Mouse (Mus musculus) E14TG2a.4 (cell line): Measurements from ENCODE around the gene Ssb.

Experiments
- H3K27me3 ChIP-seq: 2 replicates; pipeline ENCODE4 v1.6.1; 2014; ENCODE audit warnings: low read length, control low read depth; ENCODE audit not compliant: insufficient read depth
- H3K36me3 ChIP-seq: 2 replicates; pipeline ENCODE4 v1.6.1; 2014; ENCODE audit warnings: low read length, control low read depth; ENCODE audit not compliant: insufficient read depth
- H3K4me1 ChIP-seq: replicated peaks from 2 replicates; pipeline ENCODE4 v1.6.1; 2014; ENCODE audit warnings: low read depth, low read length, control low read depth
- H3K4me3 ChIP-seq: replicated peaks from 2 replicates; pipeline ENCODE4 v1.5.1; 2014; ENCODE audit warnings: mild to moderate bottlenecking, low read length
- H3K9me3 ChIP-seq: 2 replicates; pipeline ENCODE4 v1.6.1; 2014; ENCODE audit warnings: low read length, control low read depth
- CTCF ChIP-seq: conservative IDR thresholded peaks from 2 replicates; pipeline ENCODE4 v1.5.1; 2014; ENCODE audit warnings: low read length
- NANOG ChIP-seq: IDR thresholded peaks from 2 replicates; pipeline ENCODE4 v1.6.1; 2014; ENCODE audit warnings: borderline replicate concordance, low read length, mixed read lengths
- POU5F1 ChIP-seq: IDR thresholded peaks from 2 replicates; pipeline ENCODE4 v1.6.1; 2014; ENCODE audit warnings: low read length, borderline replicate concordance

The Ssb gene

DNA sequence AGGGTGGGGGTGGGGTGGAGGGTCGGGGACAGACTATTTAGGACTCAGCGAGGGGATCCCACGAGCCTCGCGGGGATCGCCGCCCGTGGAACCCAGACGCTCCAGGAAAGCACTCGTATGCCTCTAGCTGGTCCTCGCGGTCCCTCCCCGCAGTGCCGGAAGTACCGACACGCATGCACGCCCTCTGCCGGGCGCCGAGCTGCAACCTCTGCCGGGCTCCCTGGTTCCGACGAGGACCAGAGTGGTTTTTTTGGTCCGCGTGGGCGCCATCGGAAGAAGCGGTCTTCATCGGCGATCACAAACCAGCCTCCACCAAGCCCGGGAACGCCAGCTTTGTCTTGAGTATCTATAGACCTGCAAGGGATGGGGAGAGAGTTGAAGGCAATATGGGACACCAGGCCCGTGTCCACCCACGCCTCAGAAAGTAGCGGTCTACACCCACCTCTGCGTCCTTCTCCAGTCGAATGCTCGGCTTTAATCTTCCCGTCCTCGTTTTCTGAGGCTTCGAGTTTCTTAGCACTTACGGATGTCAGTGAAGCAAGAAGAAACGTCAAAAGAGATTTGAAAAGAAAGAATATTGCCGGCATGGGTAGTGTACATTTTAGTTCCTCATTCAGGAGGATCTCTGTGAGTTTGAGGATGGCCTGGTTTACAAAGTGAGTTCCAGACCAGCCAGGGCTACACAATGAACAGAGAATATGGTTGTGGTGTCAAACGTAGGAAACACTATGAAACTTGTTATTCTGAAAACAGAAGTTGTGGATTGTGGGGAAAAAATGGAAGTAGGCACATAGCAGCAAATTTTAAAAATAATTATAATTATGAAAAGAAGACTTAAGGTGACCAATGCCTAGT, 24.3 kb downstream of the Ssb start, which contains the start of gene Mettl5:
Mettl5 (minus strand) TSS at position 165 of the 855 bp plus-strand sequence.
- peak within 1 kb of the TSS; percentile 90 for H3K4me3 ChIP-seq

DNA sequence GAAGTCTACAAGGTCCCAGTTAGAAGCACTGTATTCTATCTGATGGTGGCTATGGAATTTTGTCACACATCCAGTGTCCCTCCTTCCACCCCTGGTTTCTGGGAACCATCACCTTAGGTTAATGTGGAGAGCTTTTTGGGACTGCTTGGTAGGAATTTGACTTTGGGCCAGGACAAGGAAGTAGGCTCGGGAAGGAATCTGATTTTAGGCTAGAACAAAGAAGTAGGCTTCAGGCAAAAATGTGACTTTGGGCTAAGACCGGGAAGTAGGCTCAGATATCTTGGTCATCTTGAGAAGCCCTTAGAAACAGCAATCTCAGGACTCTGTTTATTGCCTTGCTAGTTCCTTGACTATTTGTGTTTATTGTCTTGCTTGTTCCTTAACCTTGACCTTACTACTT, 27.6 kb downstream of the Ssb start:
- no peak overlapping the region for H3K4me3 ChIP-seq
- no peaks in the 10 kb centered on the region for H3K36me3 ChIP-seq
- H3K4me1 ChIP-seq, result peaks cover 66% of the 10 kb centered on the region
- H3K9me3 ChIP-seq, result no peaks in the 10 kb centered on the region
- H3K27me3 ChIP-seq, result no peaks in the 10 kb centered on the region
- TF ChIP-seq POU5F1 (no peak), NANOG (no peak), CTCF (no peak)

More for the DNA sequence above, 24.3 kb downstream of the Ssb start, which contains the start of gene Mettl5:
- H3K9me3 ChIP-seq, result no peaks in the 10 kb centered on the region
- 0 out of 2 replicates have a peak, but pooled peaks have one; percentile 10 for TF ChIP-seq CTCF
- TF ChIP-seq NANOG, result no peak
- no peak for TF ChIP-seq POU5F1
- peaks cover 34% of the 10 kb centered on the region for H3K4me1 ChIP-seq
- 0 out of 2 replicates have a peak, but pooled peaks cover 11% of the 10 kb centered on the region for H3K36me3 ChIP-seq
- no peaks in the 10 kb centered on the region for H3K27me3 ChIP-seq

DNA sequence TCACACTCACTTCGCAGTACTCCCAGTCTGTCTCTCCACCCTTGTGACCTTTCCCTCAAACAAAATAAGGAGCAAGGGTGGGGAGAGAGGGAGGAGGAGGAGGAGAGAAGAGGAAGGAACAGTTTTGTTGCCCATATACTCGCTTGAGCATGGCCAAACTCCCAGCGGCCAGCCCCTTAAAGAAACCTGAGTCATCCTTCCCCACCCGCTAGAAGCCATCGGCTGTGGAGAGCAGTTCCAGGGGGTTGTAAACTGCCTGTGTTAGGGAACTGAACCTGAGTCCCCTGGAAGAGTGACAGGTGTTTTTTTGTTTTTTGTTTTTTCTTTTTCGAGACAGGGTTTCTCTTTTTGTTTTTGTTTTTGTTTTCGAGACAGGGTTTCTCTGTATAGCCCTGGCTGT, 29.5 kb downstream of the Ssb start:
- no peak for TF ChIP-seq NANOG
- TF ChIP-seq CTCF, result no peak
- TF ChIP-seq POU5F1, result no peak
- H3K4me3 ChIP-seq, result no peak overlapping the region; the same call in 1 of the 2 replicates
- H3K4me1 ChIP-seq, result peaks cover 66% of the 10 kb centered on the region
- H3K36me3 ChIP-seq, result no peaks in the 10 kb centered on the region
- no peaks in the 10 kb centered on the region for H3K27me3 ChIP-seq
- H3K9me3 ChIP-seq, result no peaks in the 10 kb centered on the region

DNA sequence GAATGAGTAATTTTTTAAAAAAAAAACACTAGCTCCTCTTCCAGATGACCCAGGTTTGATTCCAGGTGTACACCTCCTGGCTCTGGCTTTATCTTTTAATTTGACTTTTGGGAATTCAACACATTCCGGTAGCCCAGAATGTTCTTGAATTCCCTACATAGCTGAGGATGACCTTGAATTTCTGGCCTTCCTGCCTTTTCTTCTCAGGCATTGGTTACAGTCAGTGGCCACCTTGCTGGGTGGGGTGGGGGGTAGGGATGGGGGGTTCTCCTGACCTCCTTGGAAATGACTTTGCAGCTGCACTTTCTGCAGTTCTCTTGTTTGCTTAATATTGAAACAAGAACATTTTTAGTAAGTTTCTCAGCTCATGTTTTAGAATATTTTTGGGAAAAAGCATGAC, 31.8 kb downstream of the Ssb start:
- H3K9me3 ChIP-seq, result no peaks in the 10 kb centered on the region
- H3K27me3 ChIP-seq, result no peaks in the 10 kb centered on the region
- no peaks in the 10 kb centered on the region for H3K36me3 ChIP-seq
- TF ChIP-seq CTCF, result no peak
- TF ChIP-seq POU5F1, result no peak
- no peak for TF ChIP-seq NANOG
- H3K4me1 ChIP-seq, result peaks cover 72% of the 10 kb centered on the region
- H3K4me3 ChIP-seq, result no peak overlapping the region

DNA sequence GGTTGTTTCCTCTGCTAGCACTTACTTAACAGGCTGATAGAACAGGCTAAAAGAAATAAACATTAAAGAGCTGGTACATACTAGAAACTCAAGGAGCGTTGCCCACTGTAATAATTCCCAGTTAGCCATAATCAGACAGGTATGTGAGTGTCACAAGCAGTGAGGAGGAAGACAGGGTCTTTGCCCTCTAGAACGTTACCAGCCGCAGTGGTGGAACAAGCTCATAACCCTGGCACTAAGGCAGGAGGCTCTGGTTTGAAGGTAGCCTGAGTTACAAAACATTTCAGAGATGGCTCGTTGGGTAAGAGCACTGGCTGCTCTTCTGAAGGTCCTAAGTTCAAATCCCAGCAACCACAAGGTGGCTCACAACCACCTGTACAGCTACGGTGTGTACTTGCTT, 32.5 kb downstream of the Ssb start:
- no peak for TF ChIP-seq CTCF
- TF ChIP-seq NANOG, result no peak
- no peak for TF ChIP-seq POU5F1
- Histone ChIP-seq H3K36me3 (no peaks in the 10 kb centered on the region), H3K9me3 (no peaks in the 10 kb centered on the region)

DNA sequence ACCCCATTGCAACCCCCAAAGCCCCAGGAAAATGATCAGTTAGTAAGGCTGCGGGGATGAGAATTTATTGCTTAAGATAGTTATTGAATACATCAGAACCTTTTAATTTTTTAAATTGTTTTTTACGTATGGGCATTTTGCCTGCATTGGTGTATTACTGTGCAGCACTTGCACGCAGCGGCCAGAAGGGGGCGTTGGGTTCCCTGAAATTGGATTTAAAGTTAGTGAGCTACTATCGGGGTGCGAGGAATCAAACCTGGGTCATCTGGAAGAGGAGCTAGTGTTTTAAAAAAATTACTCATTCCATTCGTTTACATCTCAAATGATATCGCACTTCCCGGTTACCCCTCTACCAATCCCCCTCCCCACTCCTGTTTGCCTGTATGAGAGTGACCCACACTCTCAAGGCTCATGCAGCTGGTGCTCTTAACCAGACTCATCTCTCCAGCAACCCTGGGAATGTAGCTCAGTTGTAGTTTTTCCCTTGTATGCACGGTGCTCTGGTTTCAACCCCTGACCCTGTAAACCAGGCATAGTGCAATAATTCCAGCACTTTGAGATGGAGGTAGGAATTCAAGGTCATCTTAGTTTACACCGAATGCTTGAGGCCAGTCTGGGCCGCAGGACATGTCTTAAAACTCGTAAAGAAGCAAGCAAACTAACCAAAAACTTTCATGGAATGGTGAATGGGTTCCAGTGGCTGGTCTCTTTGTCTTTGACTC, 34.3 kb downstream of the Ssb start:
- Histone ChIP-seq H3K4me3 (no peak overlapping the region), H3K9me3 (no peaks in the 10 kb centered on the region), H3K36me3 (peaks cover 6% of the 10 kb centered on the region), H3K27me3 (no peaks in the 10 kb centered on the region), H3K4me1 (peaks cover 72% of the 10 kb centered on the region)
- TF ChIP-seq CTCF, result peak; percentile 95
- no peak for TF ChIP-seq NANOG
- no peak for TF ChIP-seq POU5F1

More for the DNA sequence above, 32.5 kb downstream of the Ssb start:
- H3K27me3 ChIP-seq, result no peaks in the 10 kb centered on the region
- peaks cover 75% of the 10 kb centered on the region for H3K4me1 ChIP-seq
- H3K4me3 ChIP-seq, result no peak overlapping the region

DNA sequence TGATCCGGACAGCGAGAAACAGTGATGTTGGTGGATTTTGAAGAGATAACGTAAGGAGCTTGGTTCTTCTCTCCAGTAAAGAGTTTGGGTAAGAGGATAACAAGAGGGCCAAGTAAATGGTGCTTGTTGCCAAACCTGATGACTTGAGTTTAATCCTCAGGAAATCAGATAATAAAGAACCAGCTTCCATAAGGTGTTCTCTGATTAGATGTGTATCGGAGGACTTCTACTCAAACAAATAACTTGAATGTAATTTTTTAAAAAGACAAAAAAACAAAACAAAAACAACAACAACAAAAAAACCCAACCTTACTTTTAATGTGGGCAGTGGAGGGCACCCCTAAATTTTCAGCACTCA, 34.8 kb downstream of the Ssb start:
- Histone ChIP-seq H3K27me3 (no peaks in the 10 kb centered on the region), H3K4me3 (0 out of 2 replicates have a peak overlapping the region, but pooled peaks have one; percentile 92), H3K4me1 (peaks cover 67% of the 10 kb centered on the region), H3K9me3 (no peaks in the 10 kb centered on the region), H3K36me3 (peaks cover 11% of the 10 kb centered on the region)
- TF ChIP-seq CTCF, result no peak
- TF ChIP-seq POU5F1, result no peak
- TF ChIP-seq NANOG, result no peak

DNA sequence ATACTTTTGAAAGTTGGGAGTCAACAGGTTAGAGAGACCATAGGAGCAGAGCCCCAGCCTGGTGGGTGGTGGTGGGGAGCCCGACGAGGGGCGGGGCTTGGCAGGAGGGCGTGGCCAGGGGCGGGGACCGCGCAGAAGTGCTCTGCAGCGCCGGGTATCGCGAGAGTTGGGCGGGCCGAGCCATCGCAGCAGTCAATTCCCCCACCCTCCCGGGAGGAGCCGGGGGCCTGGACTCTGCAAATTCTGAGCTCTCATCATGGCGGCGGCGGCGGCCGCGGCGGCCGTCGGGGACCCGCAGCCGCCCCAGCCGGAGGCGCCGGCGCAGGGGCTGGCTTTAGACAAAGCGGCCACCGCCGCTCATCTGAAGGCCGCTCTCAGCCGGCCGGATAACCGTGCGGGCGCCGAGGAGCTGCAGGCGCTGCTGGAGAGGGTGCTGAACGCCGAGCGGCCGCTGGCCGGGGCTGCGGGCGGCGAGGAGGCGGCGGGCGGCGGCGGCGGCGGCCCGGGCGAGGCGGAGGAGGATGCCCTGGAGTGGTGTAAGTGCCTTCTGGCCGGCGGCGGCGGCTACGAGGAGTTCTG, 35.8 kb downstream of the Ssb start, which contains the start of gene Ubr3:
Ubr3 (plus strand) TSS at position 208 of the 579 bp plus-strand sequence.
- H3K4me1 ChIP-seq, result peaks cover 58% of the 10 kb centered on the region
- TF ChIP-seq CTCF, result no peak
- no peak for TF ChIP-seq POU5F1
- TF ChIP-seq NANOG, result no peak
- H3K27me3 ChIP-seq, result no peaks in the 10 kb centered on the region
- peak within 1 kb of the TSS; percentile 92 for H3K4me3 ChIP-seq
- H3K9me3 ChIP-seq, result no peaks in the 10 kb centered on the region
- peaks cover 19% of the 10 kb centered on the region for H3K36me3 ChIP-seq
